Comparison of ENCODE assay signal across 10 mouse cellular contexts in the genomic region with DNA sequence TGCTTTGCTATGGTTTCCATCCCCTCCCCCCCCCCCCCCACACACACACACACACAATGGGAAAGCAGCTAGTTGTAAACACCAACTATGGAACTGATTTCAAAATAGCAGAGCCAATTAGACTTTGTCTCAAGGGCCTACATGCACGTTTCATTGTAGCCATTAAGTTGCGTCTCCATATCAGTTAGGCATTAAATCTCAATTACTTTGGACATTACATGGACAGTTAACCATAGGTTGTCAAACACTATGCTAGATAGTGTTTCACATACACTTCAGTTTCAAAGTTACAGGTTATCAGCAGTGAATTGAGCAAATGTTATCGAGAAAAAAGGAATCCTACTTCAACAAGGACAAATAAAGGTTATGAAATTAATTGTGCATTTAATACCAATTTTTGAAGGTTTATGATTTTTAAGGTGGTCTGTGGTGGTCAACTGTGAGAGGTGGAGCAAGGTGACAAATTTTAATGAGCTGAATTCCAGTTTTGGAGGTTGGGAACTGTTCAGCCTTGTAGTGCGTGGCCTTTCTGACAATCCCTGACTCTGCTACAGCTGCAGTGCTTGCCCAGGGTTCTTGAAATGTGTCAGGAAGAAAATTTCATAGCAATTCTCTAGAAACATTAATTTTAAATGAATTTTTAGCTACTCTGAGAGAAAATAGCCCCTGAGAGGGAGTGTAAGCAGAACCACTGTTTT.
DNase-seq lines count a peak whose midpoint lies in the region; ATAC-seq lines count a peak whose summit lies in the region.
"Had no signal": no experiment of that assay in that cellular context is flagged by ENCODE, and none has a peak within 500 bp of the region (broad histone marks: within the 10 kb centered on the region; RNA-seq: fewer than 3 reads in every experiment).

No protein-coding gene starts in this region.

- ATAC-seq in liver, embryonic 11.5 days (replicated peaks; ENCODE audit: low FRiP score) = no peak
- peak; percentile 36; the same call in 1 of the 2 replicates for ATAC-seq in forebrain, embryonic 16.5 days
- ATAC-seq in limb, embryonic 13.5 days (ENCODE audit: low FRiP score, low read depth) = 0 out of 2 replicates have a peak, but pooled peaks have one; percentile 32
- no peak for ATAC-seq in stomach, embryonic 14.5 days (ENCODE audit: insufficient number of reproducible peaks, insufficient read depth, low FRiP score, low read depth)

- H3K4me1 ChIP-seq in liver, embryonic 11.5 days (replicated peaks; ENCODE audit: control insufficient read depth, insufficient read depth, low read length) = no peaks in the 10 kb centered on the region
- peaks cover 4% of the 10 kb centered on the region; the same call in 1 of the 2 replicates for H3K4me1 ChIP-seq in forebrain, embryonic 16.5 days (replicated peaks; ENCODE audit: control insufficient read depth, insufficient read depth, low read length)
- no peaks in the 10 kb centered on the region for H3K4me1 ChIP-seq in limb, embryonic 13.5 days
- H3K4me1 ChIP-seq in stomach, embryonic 14.5 days (ENCODE audit: control insufficient read depth, insufficient read depth, low read length) = no peaks in the 10 kb centered on the region

- intact Hi-C loops in left cerebral cortex, postnatal 14 days (cut with DNase I) = no loop called here

- H3K9me3 ChIP-seq in liver, embryonic 11.5 days (ENCODE audit: control insufficient read depth, low read length) = no peaks in the 10 kb centered on the region
- H3K9me3 ChIP-seq in forebrain, embryonic 16.5 days (ENCODE audit: control insufficient read depth, low read length) = no peaks in the 10 kb centered on the region
- no peaks in the 10 kb centered on the region for H3K9me3 ChIP-seq in limb, embryonic 13.5 days
- H3K9me3 ChIP-seq in stomach, embryonic 14.5 days (ENCODE audit: control insufficient read depth, low read depth, low read length) = no peaks in the 10 kb centered on the region

- DNase-seq in liver, embryonic 11.5 days (ENCODE audit: low spot score) = no peak
- DNase-seq in liver = no peak
- no peak for DNase-seq in urinary bladder, postnatal 4 days (ENCODE audit: low spot score in 2 of 2)
- DNase-seq in left cerebral cortex, postnatal 14 days (ENCODE audit: low spot score in 2 of 2) = no peak
- DNase-seq: adrenal gland, adult 8-10 months; heart, adult 11 months had no signal

- H3K9ac ChIP-seq in liver, embryonic 11.5 days (ENCODE audit: low read depth, low read length) = no peak overlapping the region
- H3K9ac ChIP-seq in forebrain, embryonic 16.5 days (replicated peaks; ENCODE audit: low read depth, low read length) = peak overlapping the region; percentile 25; the same call in 1 of the 2 replicates
- no peak overlapping the region for H3K9ac ChIP-seq in limb, embryonic 13.5 days
- H3K9ac ChIP-seq in stomach, embryonic 14.5 days (replicated peaks; ENCODE audit: low read depth, low read length) = no peak overlapping the region

- no peaks in the 10 kb centered on the region for H3K36me3 ChIP-seq in liver, embryonic 11.5 days (ENCODE audit: control insufficient read depth, insufficient read depth, low read length)
- no peaks in the 10 kb centered on the region for H3K36me3 ChIP-seq in forebrain, embryonic 16.5 days (ENCODE audit: control insufficient read depth, insufficient read depth)
- no peaks in the 10 kb centered on the region for H3K36me3 ChIP-seq in limb, embryonic 13.5 days
- no peaks in the 10 kb centered on the region for H3K36me3 ChIP-seq in stomach, embryonic 14.5 days (ENCODE audit: control insufficient read depth, insufficient read depth, low read length)
- H3K36me3 ChIP-seq: G1E had no signal

- no peak overlapping the region for H3K27ac ChIP-seq in liver, embryonic 11.5 days (ENCODE audit: low read depth, low read length)
- H3K27ac ChIP-seq in forebrain, embryonic 16.5 days (ENCODE audit: low read length) = no peak overlapping the region
- H3K27ac ChIP-seq in limb, embryonic 13.5 days = no peak overlapping the region
- H3K27ac ChIP-seq in stomach, embryonic 14.5 days (ENCODE audit: low read length) = no peak overlapping the region

- WGBS in liver, embryonic 11.5 days = 80% methylated on average over 4 of the region's 4 CpGs
- WGBS in forebrain, embryonic 16.5 days = 84% methylated on average over 4 of the region's 4 CpGs
- 70% methylated on average over 4 of the region's 4 CpGs for WGBS in limb, embryonic 13.5 days
- WGBS in stomach, embryonic 14.5 days = 80% methylated on average over 4 of the region's 4 CpGs

- H3K4me2 ChIP-seq in liver, embryonic 11.5 days = peak overlapping the region; percentile 47
- H3K4me2 ChIP-seq in forebrain, embryonic 16.5 days (ENCODE audit: low read length) = peak overlapping the region; percentile 57
- peak overlapping the region; percentile 63 for H3K4me2 ChIP-seq in limb, embryonic 13.5 days (replicated peaks)
- peak overlapping the region; percentile 46 for H3K4me2 ChIP-seq in stomach, embryonic 14.5 days (replicated peaks; ENCODE audit: low read depth, low read length)

- no peaks in the 10 kb centered on the region for H3K27me3 ChIP-seq in liver, embryonic 11.5 days (replicated peaks; ENCODE audit: control insufficient read depth, insufficient read depth, low read length)
- H3K27me3 ChIP-seq in forebrain, embryonic 16.5 days (replicated peaks; ENCODE audit: control insufficient read depth, insufficient read depth, low read length) = no peaks in the 10 kb centered on the region
- H3K27me3 ChIP-seq in limb, embryonic 13.5 days = no peaks in the 10 kb centered on the region
- no peaks in the 10 kb centered on the region for H3K27me3 ChIP-seq in stomach, embryonic 14.5 days (ENCODE audit: control insufficient read depth, insufficient read depth, low read length)

- H3K4me3 ChIP-seq in liver, embryonic 11.5 days (ENCODE audit: low read depth, low read length) = 0 out of 2 replicates have a peak overlapping the region, but pooled peaks have one; percentile 28
- peak overlapping the region; percentile 35 for H3K4me3 ChIP-seq in forebrain, embryonic 16.5 days (replicated peaks; ENCODE audit: low read length)
- H3K4me3 ChIP-seq in limb, embryonic 13.5 days = peak overlapping the region; percentile 39
- peak overlapping the region; percentile 24 for H3K4me3 ChIP-seq in stomach, embryonic 14.5 days (ENCODE audit: low read depth, low read length)

Comparison
In these comparisons a context has a peak if more than half of its experiments do, and no peak if none do; other contexts are left out.
1. ATAC-seq: peak in forebrain, embryonic 16.5 days (single experiment) and limb, embryonic 13.5 days (single experiment); none in liver, embryonic 11.5 days (single experiment) and stomach, embryonic 14.5 days (single experiment).
2. Peak in every context shown above with its lines, with median percentiles within 50 percentile points of each other: H3K4me2 ChIP-seq and H3K4me3 ChIP-seq.